Mouse (Mus musculus): ENCODE measurements at regions not wholly inside any gene's neighbourhood (a gene's known extent, or its start where the extent isn't known, plus 50 kb on each side); places are given as distances from the start of the nearest gene placed in this dataset.

DNA sequence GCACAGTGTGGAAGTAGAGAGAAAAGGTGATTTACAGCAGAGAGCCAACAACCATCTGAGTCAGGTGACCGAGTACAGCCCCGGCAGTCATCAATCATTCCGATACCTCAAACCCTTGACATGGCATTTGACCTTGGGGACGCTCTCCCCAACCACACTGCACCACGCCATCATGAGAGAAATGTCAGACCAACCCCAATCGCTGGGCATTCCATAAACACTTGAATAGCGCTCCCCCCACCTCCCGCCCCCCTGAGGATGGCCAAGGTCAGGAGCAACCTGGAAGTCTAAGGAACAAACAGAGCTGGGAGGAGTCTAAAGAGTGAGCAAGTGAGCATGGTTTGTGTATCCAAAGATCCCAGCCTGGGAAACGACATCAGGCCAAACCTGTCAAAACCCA is 198.2 kb upstream of the Srrm4 start:
- DNase-seq (ENCODE audit: low spot score in 2 of 2): no peak

DNA sequence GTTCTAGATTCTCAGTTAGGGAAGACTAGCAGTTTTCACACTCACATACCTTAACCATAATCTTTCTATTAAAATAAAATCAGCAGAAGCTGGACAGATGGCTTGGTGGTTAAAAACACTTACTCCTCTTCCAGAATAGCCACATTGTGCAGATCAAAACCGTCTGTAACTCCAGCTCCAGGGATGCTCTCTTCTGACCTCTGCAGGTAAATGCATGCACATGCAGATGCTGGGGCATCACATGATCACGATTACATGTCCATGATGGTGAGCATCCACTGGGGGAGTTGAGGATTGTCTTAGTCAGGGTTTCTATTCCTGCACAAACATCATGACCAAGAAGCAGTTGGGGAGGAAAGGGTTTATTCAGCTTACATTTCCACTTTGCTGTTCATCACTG is 184.8 kb upstream of the Srrm4 start:
- no peak for DNase-seq (ENCODE audit: low spot score in 2 of 2)

- no peak for DNase-seq (ENCODE audit: low spot score in 2 of 2)
Observed at GRCm38 (mm10) chr5:116766261-116766660, 174.6 kb upstream of the Srrm4 start.

DNA sequence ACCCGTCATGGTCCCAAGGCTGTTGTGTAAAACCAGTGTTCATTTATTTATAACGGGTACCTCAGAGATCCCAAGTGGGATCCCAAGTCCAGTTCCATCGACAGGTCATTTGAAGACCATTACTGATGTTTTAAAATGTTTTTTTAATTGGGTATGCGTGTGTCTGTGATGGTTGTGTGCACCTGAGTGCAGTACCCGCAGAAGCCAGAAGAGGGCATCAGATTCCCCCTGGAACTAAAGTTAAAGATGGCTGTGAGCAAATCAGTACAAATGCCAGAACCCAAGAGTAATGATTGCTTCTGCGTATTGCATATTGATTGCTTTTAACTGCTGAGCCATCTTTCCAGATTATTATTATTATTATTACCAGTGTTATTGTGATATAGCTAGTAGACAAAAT is 169.7 kb upstream of the Srrm4 start:
- no peak for DNase-seq (ENCODE audit: low spot score in 2 of 2)

GRCm38 (mm10) chr5:116758687-116759086 is 167.1 kb upstream of the Srrm4 start:
- DNase-seq (ENCODE audit: low spot score in 2 of 2): no peak

- no peak for DNase-seq (ENCODE audit: low spot score in 2 of 2)
Observed at GRCm38 (mm10) chr5:116752941-116753340, 161.3 kb upstream of the Srrm4 start.

DNA sequence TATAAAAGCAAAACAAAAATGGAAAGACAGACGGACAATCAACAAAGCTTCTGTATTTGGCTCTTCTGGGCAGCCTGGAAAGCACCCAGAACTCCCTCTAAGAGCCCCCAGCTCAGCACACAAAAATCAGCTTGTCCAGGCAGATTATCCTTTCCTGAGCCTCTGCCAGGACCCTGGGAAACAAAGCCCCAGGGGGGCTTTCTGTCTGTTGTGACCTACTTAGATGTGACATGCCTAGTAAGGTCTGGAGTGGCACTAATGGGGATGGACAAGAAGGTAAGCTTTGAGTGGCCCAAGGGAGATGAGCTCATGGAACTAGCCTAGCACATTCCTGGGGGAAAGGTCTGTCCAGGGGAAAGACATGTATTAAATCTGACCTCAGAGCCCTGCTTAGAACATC is 160.5 kb upstream of the Srrm4 start:
- no peak for DNase-seq (ENCODE audit: low spot score in 2 of 2)

- DNase-seq (ENCODE audit: low spot score in 2 of 2): no peak
Observed at GRCm38 (mm10) chr5:116745776-116746175, 154.2 kb upstream of the Srrm4 start.

- no peak for DNase-seq (ENCODE audit: low spot score in 2 of 2)
Observed at GRCm38 (mm10) chr5:116744389-116744788, 152.8 kb upstream of the Srrm4 start.

DNA sequence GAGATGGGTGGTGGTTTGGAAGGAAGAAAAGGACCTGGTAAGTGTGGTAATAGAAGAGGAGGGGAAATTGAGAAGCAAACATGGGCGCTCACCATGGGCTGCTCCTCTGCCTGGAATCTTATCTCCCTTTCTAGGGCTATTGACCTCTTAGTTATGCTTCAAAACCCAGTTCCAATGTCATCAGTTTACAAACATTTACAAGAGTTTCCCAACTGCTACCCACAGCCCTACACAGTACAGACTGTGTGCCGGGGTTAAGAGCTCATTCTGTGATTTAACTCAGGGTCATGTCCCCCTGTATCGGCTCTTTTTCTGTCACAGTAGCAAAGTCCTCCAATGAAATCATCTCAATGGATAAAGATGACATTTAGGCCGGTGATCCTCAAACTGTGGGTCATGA is 144.0 kb upstream of the Srrm4 start:
- no peak for DNase-seq (ENCODE audit: low spot score in 2 of 2)

- DNase-seq (ENCODE audit: low spot score in 2 of 2): no peak
Observed at GRCm38 (mm10) chr5:116731509-116731908, 139.9 kb upstream of the Srrm4 start.

- no peak for DNase-seq (ENCODE audit: low spot score in 2 of 2)
Observed at GRCm38 (mm10) chr5:116719200-116719599, 127.6 kb upstream of the Srrm4 start.

DNA sequence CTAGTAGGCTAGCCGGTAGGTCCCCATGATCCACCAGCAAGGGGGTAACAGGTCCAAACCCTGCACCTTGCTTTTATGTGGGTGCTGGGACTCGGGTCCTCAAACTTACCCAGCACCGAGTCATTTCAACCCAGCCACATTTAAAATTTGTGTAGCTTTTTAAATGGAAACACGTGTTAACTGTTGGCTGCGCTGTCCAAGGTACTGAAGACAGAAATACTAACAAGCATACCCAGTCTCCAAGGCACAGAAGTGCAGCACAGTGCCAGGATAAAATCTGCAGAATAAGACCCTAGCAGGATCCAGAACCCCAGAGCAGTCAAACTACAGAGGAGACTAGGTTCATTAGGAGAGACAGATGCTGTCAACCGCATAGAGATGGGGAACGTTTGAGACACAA is 122.6 kb upstream of the Srrm4 start:
- no peak for DNase-seq (ENCODE audit: low spot score in 2 of 2)

GRCm38 (mm10) chr5:116712056-116712455 is 120.4 kb upstream of the Srrm4 start:
- DNase-seq (ENCODE audit: low spot score in 2 of 2): no peak

GRCm38 (mm10) chr5:116708505-116708904 is 116.9 kb upstream of the Srrm4 start:
- no peak for DNase-seq (ENCODE audit: low spot score in 2 of 2)

DNA sequence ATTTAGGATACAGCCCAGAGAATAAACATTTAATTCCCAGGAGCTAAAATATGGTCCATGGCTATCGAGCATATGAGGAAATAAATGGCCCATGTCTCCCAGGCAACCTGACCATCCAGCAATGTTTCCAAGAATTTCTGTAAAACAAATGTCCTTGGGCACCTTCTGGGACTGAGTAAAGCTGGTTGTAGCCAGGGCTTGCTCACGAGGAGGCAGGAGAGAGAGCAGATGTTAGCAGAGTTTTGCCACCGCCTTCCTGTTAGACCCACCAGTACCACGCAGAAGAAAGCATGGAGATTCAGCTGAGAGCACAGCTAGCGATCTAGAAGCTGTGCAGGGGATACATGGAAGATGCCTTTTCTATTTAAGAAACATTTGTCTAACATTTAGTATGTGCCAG is 70.8 kb upstream of the Srrm4 start:
- DNase-seq (ENCODE audit: low spot score in 2 of 2): no peak

DNA sequence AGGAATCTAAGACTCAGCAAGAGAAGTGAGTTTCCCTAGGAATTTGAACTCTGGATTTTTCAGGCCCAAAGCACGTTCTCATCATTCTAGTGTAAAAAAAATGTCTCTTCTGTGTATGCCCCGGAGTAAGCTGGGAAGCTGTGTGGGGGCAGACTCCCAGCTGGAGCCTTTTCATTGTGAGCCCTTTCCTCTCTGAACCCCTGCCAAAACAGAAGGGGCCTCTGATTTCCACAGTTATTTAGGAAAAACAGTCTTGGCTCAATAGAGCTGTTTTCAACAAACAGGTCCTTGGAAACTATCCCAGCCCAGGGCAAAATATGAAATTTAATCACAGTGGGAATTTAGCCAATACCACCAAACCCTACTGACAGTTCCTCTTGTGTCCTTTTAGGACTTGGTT is 70.2 kb upstream of the Srrm4 start:
- no peak for DNase-seq (ENCODE audit: low spot score in 2 of 2)

- DNase-seq (ENCODE audit: low spot score in 2 of 2): no peak
Observed at GRCm38 (mm10) chr5:116654486-116655420, 63.1 kb upstream of the Srrm4 start.
